Mouse (Mus musculus) granulocyte monocyte progenitor cell, adult 5-6 weeks (primary cell): Measurements from ENCODE around the gene Rgl2. TPM values are rescaled to one million over a fixed set of nuclear protein-coding genes. Genes with fewer than 3 reads are reported as not detected.
"Not testable (repeated sequence)": the region's sequence is repeated elsewhere in the genome, so short reads cannot be mapped to it uniquely, and the experiment has no call there.

Source experiments
- ATAC-seq: replicated peaks from 2 replicates; pipeline ENCODE4 v1.8.0; 2016; ENCODE audit warnings: mild to moderate bottlenecking, moderate TSS enrichment, inconsistent platforms; ENCODE audit not compliant: poor library complexity, severe bottlenecking
- total RNA-seq, 2 experiments: library from RNA; stranded (forward) in 1 of 2; stranded (reverse) in 1 of 2; fragments of 200-712, 200-1000 nt in 1 of 2; fragments of >200 nt in 1 of 2; fragmentation: Nextera tagmentation in 1 of 2; gene quantifications; 2 replicates each; pipeline ENCODE4 v1.2.3; 2014 to 2017

The Rgl2 gene
- total RNA-seq, 2 experiments from 2014 or later, result 35.5 to 44.6 TPM

- ATAC-seq, result not testable (repeated sequence)
Observed at GRCm38 (mm10) chr17:33904835-33905234, 24.5 kb upstream of the Rgl2 start, which contains the start of gene Platr17. Platr17 (plus strand) TSS chr17:33905135.

GRCm38 (mm10) chr17:33908331-33909076, 20.8 kb upstream of the Rgl2 start:
- peak; percentile 20 for ATAC-seq

- ATAC-seq, result peak; percentile 90
Observed at GRCm38 (mm10) chr17:33909077-33909868, 20.1 kb upstream of the Rgl2 start, which contains the start of gene Daxx. Daxx (plus strand) TSS chr17:33909414.

- peak; percentile 44 for ATAC-seq
Observed at GRCm38 (mm10) chr17:33909869-33910250, 19.5 kb upstream of the Rgl2 start.

- ATAC-seq, result no peak
Observed at GRCm38 (mm10) chr17:33910346-33911051, 18.8 kb upstream of the Rgl2 start.

GRCm38 (mm10) chr17:33911052-33911812, 18.1 kb upstream of the Rgl2 start:
- ATAC-seq, result no peak

- no peak for ATAC-seq
Observed at GRCm38 (mm10) chr17:33911813-33912414, 17.4 kb upstream of the Rgl2 start.

- no peak for ATAC-seq
Observed at GRCm38 (mm10) chr17:33913264-33913663, 16.1 kb upstream of the Rgl2 start.

- ATAC-seq, result no peak
Observed at GRCm38 (mm10) chr17:33913905-33914304, 15.4 kb upstream of the Rgl2 start.

- no peak for ATAC-seq
Observed at GRCm38 (mm10) chr17:33914969-33915391, 14.4 kb upstream of the Rgl2 start.

GRCm38 (mm10) chr17:33915671-33916250, 13.6 kb upstream of the Rgl2 start, which contains the start of the genes Tapbp and Zbtb22:
Tapbp (plus strand) TSS chr17:33915899.
Zbtb22 (plus strand) TSS chr17:33915904.
- peak; percentile 69 for ATAC-seq

- ATAC-seq, result 0 out of 2 replicates have a peak, but pooled peaks have one; percentile 11
Observed at GRCm38 (mm10) chr17:33916294-33916693, 13.0 kb upstream of the Rgl2 start.

GRCm38 (mm10) chr17:33916847-33917655, 12.3 kb upstream of the Rgl2 start:
- no peak for ATAC-seq

GRCm38 (mm10) chr17:33917656-33918292, 11.6 kb upstream of the Rgl2 start:
- no peak for ATAC-seq

- ATAC-seq, result no peak
Observed at GRCm38 (mm10) chr17:33918293-33919203, 10.8 kb upstream of the Rgl2 start.

GRCm38 (mm10) chr17:33919351-33920281, 9.7 kb upstream of the Rgl2 start:
- ATAC-seq, result peak; percentile 63
